Mouse (Mus musculus) olfactory bulb, adult 2 months (tissue): ENCODE data around the gene Gtf3c6.

Experiments used
- CTCF ChIP-seq: fragments of 200-500 bp; IDR thresholded peaks from 2 replicates; pipeline ENCODE4 v1.5.1; 2012; ENCODE audit warnings: low read depth, mild to moderate bottlenecking, low read length, moderate library complexity; ENCODE audit not compliant: insufficient read depth
- POLR2A ChIP-seq: fragments of 200-500 bp; IDR thresholded peaks from 2 replicates; pipeline ENCODE4 v1.6.1; 2012; ENCODE audit warnings: mild to moderate bottlenecking, low read depth, low read length, moderate library complexity; ENCODE audit not compliant: insufficient read depth

DNA sequence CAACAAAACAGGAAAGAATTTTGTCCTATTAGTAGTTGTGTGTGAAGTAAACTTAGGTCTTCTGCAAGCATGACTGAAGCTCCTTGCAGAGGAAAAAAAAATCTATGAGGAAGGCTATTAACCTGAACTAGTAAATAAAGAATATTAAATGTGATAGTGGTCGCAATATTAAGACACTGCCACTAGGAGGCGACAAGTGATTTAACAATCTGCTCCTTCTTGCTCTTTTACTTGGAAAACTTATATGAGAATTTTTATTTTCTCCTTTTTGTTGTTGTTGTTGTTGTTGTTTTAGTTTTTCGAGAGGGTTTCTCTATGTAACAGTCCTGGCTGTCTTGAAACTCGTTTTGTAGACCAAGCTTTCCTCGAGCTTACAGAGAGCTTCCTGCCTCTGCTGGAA, 1.1 kb upstream of the Gtf3c6 start:
- TF ChIP-seq POLR2A, result no peak
- no peak for TF ChIP-seq CTCF
